Mouse (Mus musculus) thymus, postnatal 25 days (tissue): ENCODE results near the gene Dpf1.

ENCODE experiments used
- DNase-seq: peaks from one replicate; pipeline ENCODE4 v3.0.0; 2022

The Dpf1 gene

GRCm38 (mm10) chr7:29313051-29313450 is 9.3 kb downstream of the Dpf1 start:
- no peak for DNase-seq

- DNase-seq = no peak
Observed at GRCm38 (mm10) chr7:29313572-29314261, 10.0 kb downstream of the Dpf1 start.

GRCm38 (mm10) chr7:29314844-29315628 is 11.3 kb downstream of the Dpf1 start:
- DNase-seq = no peak

GRCm38 (mm10) chr7:29316137-29316734 is 12.5 kb downstream of the Dpf1 start:
- no peak for DNase-seq

GRCm38 (mm10) chr7:29316976-29317375 is 13.2 kb downstream of the Dpf1 start:
- DNase-seq = peak; percentile 50

GRCm38 (mm10) chr7:29317558-29317957 is 13.8 kb downstream of the Dpf1 start:
- DNase-seq = peak; percentile 67

- DNase-seq = peak; percentile 50
Observed at GRCm38 (mm10) chr7:29318115-29318911, 14.6 kb downstream of the Dpf1 start.

GRCm38 (mm10) chr7:29319337-29320307 is 15.9 kb downstream of the Dpf1 start:
- DNase-seq = peak; percentile 59

GRCm38 (mm10) chr7:29327087-29327486 is 23.3 kb downstream of the Dpf1 start:
- no peak for DNase-seq

GRCm38 (mm10) chr7:29328984-29329383 is 25.2 kb downstream of the Dpf1 start:
- DNase-seq = no peak

GRCm38 (mm10) chr7:29334156-29334555 is 30.4 kb downstream of the Dpf1 start:
- DNase-seq = no peak

GRCm38 (mm10) chr7:29335276-29335675 is 31.5 kb downstream of the Dpf1 start:
- DNase-seq = no peak

- DNase-seq = no peak
Observed at GRCm38 (mm10) chr7:29335841-29336671, 32.3 kb downstream of the Dpf1 start.

- no peak for DNase-seq
Observed at GRCm38 (mm10) chr7:29336795-29337319, 33.1 kb downstream of the Dpf1 start.

GRCm38 (mm10) chr7:29337766-29338165 is 34.0 kb downstream of the Dpf1 start:
- DNase-seq = no peak

GRCm38 (mm10) chr7:29338351-29338919 is 34.7 kb downstream of the Dpf1 start:
- no peak for DNase-seq

GRCm38 (mm10) chr7:29338984-29339679 is 35.4 kb downstream of the Dpf1 start:
- no peak for DNase-seq

GRCm38 (mm10) chr7:29340247-29340646 is 36.5 kb downstream of the Dpf1 start:
- no peak for DNase-seq

- no peak for DNase-seq
Observed at GRCm38 (mm10) chr7:29340838-29341237, 37.1 kb downstream of the Dpf1 start.

- DNase-seq = no peak
Observed at GRCm38 (mm10) chr7:29341722-29342121, 38.0 kb downstream of the Dpf1 start.
